ENCODE assay signal across 8 mouse cellular contexts in genomic region chr1:151344283-151345108, GRCm38 (mm10). TPM values are rescaled to one million over a fixed set of nuclear protein-coding genes. Genes with fewer than 3 reads are reported as not detected.
A peak's percentile ranks its signal among the peaks of the same experiment; 100 is the strongest.
DNase-seq lines count a peak whose midpoint lies in the region; ATAC-seq and TF ChIP-seq lines count a peak whose summit lies in the region.

TSS of gene Ivns1abp (plus strand) at chr1:151344477.

- H3K27ac ChIP-seq in CH12.LX (ENCODE audit: insufficient read depth, low read depth) = peak within 1 kb of the TSS; percentile 87
- H3K27ac ChIP-seq in forebrain, embryonic 11.5 days (ENCODE audit: low read depth, low read length) = peak within 1 kb of the TSS; percentile 86
- peak within 1 kb of the TSS; percentile 96 for H3K27ac ChIP-seq in heart, embryonic 16.5 days (ENCODE audit: low read length)
- H3K27ac ChIP-seq in liver, embryonic 15.5 days (replicated peaks) = peak within 1 kb of the TSS; percentile 87
- peak within 1 kb of the TSS; percentile 90 for H3K27ac ChIP-seq in neural tube, embryonic 12.5 days

- no peaks in the 10 kb centered on the region for H3K27me3 ChIP-seq in CH12.LX (replicated peaks)
- no peaks in the 10 kb centered on the region for H3K27me3 ChIP-seq in forebrain, embryonic 11.5 days (ENCODE audit: control insufficient read depth, insufficient read depth, low read length)
- H3K27me3 ChIP-seq in heart, embryonic 16.5 days (ENCODE audit: control insufficient read depth, insufficient read depth, low read length) = no peaks in the 10 kb centered on the region
- no peaks in the 10 kb centered on the region for H3K27me3 ChIP-seq in liver, embryonic 15.5 days
- H3K27me3 ChIP-seq in neural tube, embryonic 12.5 days (replicated peaks) = no peaks in the 10 kb centered on the region

- ATAC-seq in forebrain, embryonic 11.5 days (replicated peaks; ENCODE audit: low FRiP score) = peak; percentile 94
- ATAC-seq in heart, embryonic 16.5 days (replicated peaks; ENCODE audit: extremely low read depth, insufficient read depth, low FRiP score) = peak; percentile 92
- ATAC-seq in liver, embryonic 15.5 days (ENCODE audit: insufficient read depth) = peak; percentile 84
- ATAC-seq in neural tube, embryonic 12.5 days (ENCODE audit: low FRiP score, low read depth) = peak; percentile 96

- H3K4me2 ChIP-seq in CH12.LX (ENCODE audit: insufficient read depth, low read depth, poor library complexity, severe bottlenecking) = peak within 1 kb of the TSS; percentile 57
- H3K4me2 ChIP-seq in forebrain, embryonic 11.5 days (ENCODE audit: low read depth, low read length, severe bottlenecking) = peak within 1 kb of the TSS; percentile 67
- H3K4me2 ChIP-seq in heart, embryonic 16.5 days (ENCODE audit: low read depth, low read length) = peak within 1 kb of the TSS; percentile 71
- peak within 1 kb of the TSS; percentile 99 for H3K4me2 ChIP-seq in liver, embryonic 15.5 days
- H3K4me2 ChIP-seq in neural tube, embryonic 12.5 days (replicated peaks) = peak within 1 kb of the TSS; percentile 70

- dilution Hi-C loops in CH12.LX (cut with MboI; ENCODE audit: extremely low pct_ligation_motif_present, extremely low pct_unique_long_range_greater_than_20kb, low sequenced_read_pairs) = no loop called here

- H3K9me3 ChIP-seq in CH12.LX (replicated peaks; ENCODE audit: low read length) = no peaks in the 10 kb centered on the region
- no peaks in the 10 kb centered on the region for H3K9me3 ChIP-seq in forebrain, embryonic 11.5 days (ENCODE audit: control insufficient read depth, low read length)
- H3K9me3 ChIP-seq in heart, embryonic 16.5 days (replicated peaks; ENCODE audit: control insufficient read depth, low read length) = no peaks in the 10 kb centered on the region
- H3K9me3 ChIP-seq in liver, embryonic 15.5 days (replicated peaks) = no peaks in the 10 kb centered on the region
- no peaks in the 10 kb centered on the region for H3K9me3 ChIP-seq in neural tube, embryonic 12.5 days

- H3K4me3 ChIP-seq in CH12.LX (replicated peaks in 1 of 3; ENCODE audit: low read depth in 2 of 3, low read length in 2 of 3, poor library complexity in 1 of 3) = peak within 1 kb of the TSS; percentile 60 to 95 (median 84)
- peak within 1 kb of the TSS; percentile 94 for H3K4me3 ChIP-seq in forebrain, embryonic 11.5 days (ENCODE audit: low read depth, low read length)
- H3K4me3 ChIP-seq in heart, embryonic 16.5 days (ENCODE audit: low read length) = peak within 1 kb of the TSS; percentile 99
- peak within 1 kb of the TSS; percentile 84 for H3K4me3 ChIP-seq in liver, embryonic 15.5 days (replicated peaks)
- peak within 1 kb of the TSS; percentile 94 for H3K4me3 ChIP-seq in neural tube, embryonic 12.5 days

- WGBS in forebrain, embryonic 11.5 days = under 1% methylated on average over 83 of the region's 104 CpGs
- under 1% methylated on average over 101 of the region's 104 CpGs for WGBS in heart, embryonic 16.5 days
- WGBS in liver, embryonic 15.5 days (ENCODE audit: insufficient replicate concordance) = under 1% methylated on average over 102 of the region's 104 CpGs
- WGBS in neural tube, embryonic 12.5 days = under 1% methylated on average over 104 of the region's 104 CpGs

- peak within 1 kb of the TSS; percentile 88 for H3K9ac ChIP-seq in CH12.LX (ENCODE audit: insufficient read depth, low read depth)
- H3K9ac ChIP-seq in forebrain, embryonic 11.5 days (ENCODE audit: low read length) = peak within 1 kb of the TSS; percentile 96
- H3K9ac ChIP-seq in heart, embryonic 16.5 days (ENCODE audit: low read length) = peak within 1 kb of the TSS; percentile 98
- peak within 1 kb of the TSS; percentile 79 for H3K9ac ChIP-seq in liver, embryonic 15.5 days
- peak within 1 kb of the TSS; percentile 97 for H3K9ac ChIP-seq in neural tube, embryonic 12.5 days

- peaks cover 0 to 40% of the 10 kb centered on the region in 2 experiments; a peak in 2 of 4 replicates for H3K4me1 ChIP-seq in CH12.LX (ENCODE audit: control insufficient read depth in 1 of 2, insufficient read depth in 2 of 2)
- peaks cover 5% of the 10 kb centered on the region; the same call in 1 of the 2 replicates for H3K4me1 ChIP-seq in forebrain, embryonic 11.5 days (replicated peaks; ENCODE audit: control insufficient read depth, insufficient read depth, low read length)
- H3K4me1 ChIP-seq in heart, embryonic 16.5 days (ENCODE audit: control insufficient read depth, insufficient read depth, low read length) = peaks cover 47% of the 10 kb centered on the region
- H3K4me1 ChIP-seq in liver, embryonic 15.5 days (replicated peaks) = peaks cover 59% of the 10 kb centered on the region
- peaks cover 30% of the 10 kb centered on the region for H3K4me1 ChIP-seq in neural tube, embryonic 12.5 days

- DNase-seq in CH12.LX (ENCODE audit: extremely low read depth) = peak; percentile 97
- peak; percentile 94 for DNase-seq in c-Kit-positive CD71-positive TER-119-negative erythroid progenitor cells, embryonic 14.5 days (ENCODE audit: low read depth)
- peak; percentile 99 for DNase-seq in forebrain, embryonic 11.5 days (ENCODE audit: low spot score)
- peak; percentile 99 for DNase-seq in kidney, postnatal 36 days
- DNase-seq in telencephalon, adult 2 months (ENCODE audit: low read depth, low spot score) = peak; percentile 94

- no peak for TF ChIP-seq RAD21 in CH12.LX (IDR thresholded peaks at IDR 0.05; ENCODE audit: low read depth, low read length)

- peaks cover 44% of the 10 kb centered on the region for H3K79me2 ChIP-seq in CH12.LX (replicated peaks; ENCODE audit: control insufficient read depth, extremely low read depth, insufficient read depth, poor library complexity, severe bottlenecking)

- TF ChIP-seq EP300 in CH12.LX (IDR thresholded peaks at IDR 0.05; ENCODE audit: low read length) = no peak

- in situ Hi-C loops in CH12.LX (cut with MboI; ENCODE audit: low pct_ligation_motif_present, low pct_unique_long_range_greater_than_20kb, low sequenced_read_pairs) = loop anchor here (5.0 to 10.0 kb wide), 2 partner anchors 92 to 260 kb away; no protein-coding TSS in a partner anchor

- TF ChIP-seq POLR2A in CH12.LX (IDR thresholded peaks at IDR 0.05; ENCODE audit: low read depth, low read length) = peak; percentile 85; the same call in 1 of the 2 replicates

- peaks cover 0 to 6% of the 10 kb centered on the region in 2 experiments for H3K36me3 ChIP-seq in CH12.LX (replicated peaks in 1 of 2; ENCODE audit: control insufficient read depth in 1 of 2, insufficient read depth in 1 of 2, low read length in 1 of 2)
- no peaks in the 10 kb centered on the region for H3K36me3 ChIP-seq in forebrain, embryonic 11.5 days (ENCODE audit: control insufficient read depth, insufficient read depth, low read length)
- H3K36me3 ChIP-seq in heart, embryonic 16.5 days (ENCODE audit: control insufficient read depth, insufficient read depth) = no peaks in the 10 kb centered on the region
- peaks cover 7% of the 10 kb centered on the region for H3K36me3 ChIP-seq in liver, embryonic 15.5 days (replicated peaks)
- H3K36me3 ChIP-seq in neural tube, embryonic 12.5 days = peaks cover 2% of the 10 kb centered on the region; the same call in 1 of the 2 replicates

- no peak for TF ChIP-seq CTCF in CH12.LX (conservative IDR thresholded peaks at IDR 0.05 in 1 of 2, IDR thresholded peaks at IDR 0.05 in 1 of 2; ENCODE audit: low read depth in 2 of 2, low read length in 2 of 2)

TF ChIP-seq in CH12.LX, 34 proteins besides CTCF, POLR2A, EP300 and RAD21 (continues in another document):
- peak; percentile 79 for TF ChIP-seq BHLHE40 (IDR thresholded peaks at IDR 0.05; ENCODE audit: low read depth, low read length)
- TF ChIP-seq TCF12 (IDR thresholded peaks at IDR 0.05; ENCODE audit: low read depth, low read length) = peak; percentile 91
- TF ChIP-seq CHD2 (IDR thresholded peaks at IDR 0.05; ENCODE audit: low read length) = no peak
- TF ChIP-seq POLR2AphosphoS2 (IDR thresholded peaks at IDR 0.05; ENCODE audit: low read depth, low read length) = peak; percentile 88; the same call in 1 of the 2 replicates
- TF ChIP-seq USF1 (IDR thresholded peaks at IDR 0.05; ENCODE audit: low read depth, low read length) = peak; percentile 56
- TF ChIP-seq ZC3H11A (IDR thresholded peaks at IDR 0.05; ENCODE audit: low read depth, low read length) = no peak
- peak; percentile 76; the same call in 1 of the 2 replicates for TF ChIP-seq SIN3A (IDR thresholded peaks at IDR 0.05; ENCODE audit: low read length)
- TF ChIP-seq MYC (IDR thresholded peaks at IDR 0.05; ENCODE audit: low read depth, low read length) = peak; percentile 80; the same call in 1 of the 2 replicates
- no peak for TF ChIP-seq JUND (conservative IDR thresholded peaks at IDR 0.05; ENCODE audit: low read depth, low read length)
- TF ChIP-seq UBTF (IDR thresholded peaks at IDR 0.05; ENCODE audit: low read depth, low read length) = no peak; the same call in 1 of the 2 replicates
- TF ChIP-seq MAX (IDR thresholded peaks at IDR 0.05; ENCODE audit: low read length) = peak; percentile 92
- TF ChIP-seq ZNF384 (IDR thresholded peaks at IDR 0.05; ENCODE audit: low read depth, low read length) = no peak
- peak; percentile 84 for TF ChIP-seq MAZ (IDR thresholded peaks at IDR 0.05; ENCODE audit: low read depth, low read length)
- no peak for TF ChIP-seq SMC3 (IDR thresholded peaks at IDR 0.05; ENCODE audit: low read depth, low read length)
- TF ChIP-seq ZKSCAN1 (IDR thresholded peaks at IDR 0.05; ENCODE audit: borderline replicate concordance, low read depth, low read length) = no peak
- TF ChIP-seq ETS1 (conservative IDR thresholded peaks at IDR 0.05; ENCODE audit: low read depth, low read length) = no peak; the same call in 1 of the 2 replicates
- no peak for TF ChIP-seq JUN (IDR thresholded peaks at IDR 0.05; ENCODE audit: insufficient read depth, low read depth, low read length)
- peak; percentile 50 for TF ChIP-seq NRF1 (IDR thresholded peaks at IDR 0.05; ENCODE audit: low read depth, low read length)
- TF ChIP-seq USF2 (conservative IDR thresholded peaks at IDR 0.05; ENCODE audit: low read depth, low read length) = no peak
- 0 out of 2 replicates have a peak, but pooled peaks have one; percentile 6 for TF ChIP-seq KAT2A (IDR thresholded peaks at IDR 0.05; ENCODE audit: insufficient replicate concordance, low read length)
- no peak for TF ChIP-seq CHD1 (IDR thresholded peaks at IDR 0.05; ENCODE audit: low read depth, low read length)
- 0 out of 2 replicates have a peak, but pooled peaks have one; percentile 46 for TF ChIP-seq E2F4 (IDR thresholded peaks at IDR 0.05; ENCODE audit: insufficient replicate concordance, low read depth, low read length)

RNA-seq across cellular contexts. Expression of gene Ivns1abp, which starts in this region (rescaled TPM):
- total RNA-seq in CH12.LX (2012; rRNA removed) (77.6 and 88.1 TPM in 2 replicates), CH12.LX (2014; rRNA removed) (197 and 234 TPM in 2 replicates)
- 212 and 216 TPM in 2 replicates for polyA plus RNA-seq in CH12.LX (2012; ENCODE audit: insufficient read length, low read depth)
- 468 and 472 TPM in 2 replicates for polyA plus RNA-seq in forebrain, embryonic 11.5 days (2014; fragmentation: Nextera tagmentation; extraction: Ambion mirVana)
- 360 and 367 TPM in 2 replicates for polyA plus RNA-seq in heart, embryonic 16.5 days (2015; fragmentation: Nextera tagmentation; extraction: Ambion mirVana)
- 68.9 and 71.9 TPM in 2 replicates for polyA plus RNA-seq in liver, embryonic 15.5 days (2015; fragmentation: Nextera tagmentation; extraction: Ambion mirVana)
- polyA plus RNA-seq in neural tube, embryonic 12.5 days (2016; fragmentation: Nextera tagmentation; extraction: Ambion mirVana) = 332 and 344 TPM in 2 replicates

Comparison
In these comparisons a context has a peak if more than half of its experiments do, and no peak if none do; other contexts are left out.
1. Peak in every context shown above with its lines: DNase-seq, ATAC-seq, H3K4me3 ChIP-seq and H3K27ac ChIP-seq.